Mouse (Mus musculus) hindbrain, embryonic 16.5 days (tissue): ENCODE data around the gene Prkg1. TPM values are rescaled to one million over a fixed set of nuclear protein-coding genes. Genes with fewer than 3 reads are reported as not detected.

Source experiments
- ATAC-seq: fragments of 200-750 bp; cut with Nextera tagmentation; 2 replicates; pipeline ENCODE4 v1.8.0; 2017; ENCODE audit warnings: moderate TSS enrichment, moderate library complexity
- H3K27ac ChIP-seq: fragments of 300-500 bp; sonication (generic); 2 replicates; pipeline ENCODE4 v1.5.1; 2014; ENCODE audit warnings: low read depth, mild to moderate bottlenecking, control low read depth, low read length, moderate library complexity
- H3K27me3 ChIP-seq: fragments of 300-500 bp; sonication (generic); replicated peaks from 2 replicates; pipeline ENCODE4 v1.6.1; 2014; ENCODE audit warnings: low read length; ENCODE audit not compliant: control insufficient read depth, insufficient read depth
- H3K36me3 ChIP-seq: fragments of 300-500 bp; sonication (generic); 2 replicates; pipeline ENCODE4 v1.6.1; 2014; ENCODE audit warnings: mild to moderate bottlenecking, low read length, moderate library complexity, mixed read lengths; ENCODE audit not compliant: control insufficient read depth, insufficient read depth
- H3K4me1 ChIP-seq: fragments of 300-500 bp; sonication (generic); 2 replicates; pipeline ENCODE4 v1.6.1; 2014; ENCODE audit warnings: low read depth, low read length; ENCODE audit not compliant: control insufficient read depth, insufficient read depth
- H3K4me2 ChIP-seq: fragments of 300-500 bp; sonication (generic); 2 replicates; pipeline ENCODE4 v1.6.1; 2014; ENCODE audit warnings: mild to moderate bottlenecking, low read length, control low read depth, moderate library complexity
- H3K4me3 ChIP-seq: fragments of 300-500 bp; sonication (generic); 2 replicates; pipeline ENCODE4 v1.5.1; 2014; ENCODE audit warnings: mild to moderate bottlenecking, low read length, control low read depth, moderate library complexity
- H3K9ac ChIP-seq: fragments of 300-500 bp; sonication (generic); 2 replicates; pipeline ENCODE4 v1.6.1; 2014; ENCODE audit warnings: low read depth, mild to moderate bottlenecking, control low read depth, low read length, moderate library complexity
- H3K9me3 ChIP-seq: fragments of 300-500 bp; sonication (generic); 2 replicates; pipeline ENCODE4 v1.6.1; 2014; ENCODE audit warnings: mild to moderate bottlenecking, low read length, moderate library complexity; ENCODE audit not compliant: control insufficient read depth
- WGBS: fragments of 180-500 bp; shearing (Covaris S2); extraction: QIAGEN DNeasy Blood & Tissue Kit; methylation state at CpG from one replicate; pipeline ENCODE4 v1.1.7; 2014; 5-methylcytosine and 5-hydroxymethylcytosine counted together
- polyA plus RNA-seq: library from polyadenylated mRNA; unstranded; fragments of >200 nt; fragmentation: Nextera tagmentation; extraction: Ambion mirVana; gene quantifications from 2 replicates; pipeline ENCODE4 v1.2.1, GENCODE M21; 2015

Prkg1 gene
- polyA plus RNA-seq, 1 experiment from 2014 or later, result 4.8 TPM

GRCm38 (mm10) chr19:30938058-30938457 is 826.8 kb downstream of the Prkg1 start:
- Histone ChIP-seq H3K36me3 (no peaks in the 10 kb centered on the region), H3K9me3 (no peaks in the 10 kb centered on the region), H3K27me3 (no peaks in the 10 kb centered on the region), H3K27ac (no peak overlapping the region), H3K4me3 (no peak overlapping the region), H3K4me2 (no peak overlapping the region), H3K9ac (no peak overlapping the region), H3K4me1 (no peaks in the 10 kb centered on the region)
- 89% methylated on average over 2 of the region's 2 CpGs for WGBS
- ATAC-seq, result no peak

GRCm38 (mm10) chr19:30931469-30932192 is 833.2 kb downstream of the Prkg1 start:
- H3K4me2 ChIP-seq, result no peak overlapping the region
- WGBS, result 95% methylated on average over 5 of the region's 5 CpGs
- no peak overlapping the region for H3K4me3 ChIP-seq
- no peak for ATAC-seq
- H3K27me3 ChIP-seq, result no peaks in the 10 kb centered on the region
- no peaks in the 10 kb centered on the region for H3K9me3 ChIP-seq
- no peaks in the 10 kb centered on the region for H3K36me3 ChIP-seq
- H3K4me1 ChIP-seq, result no peaks in the 10 kb centered on the region
- H3K9ac ChIP-seq, result no peak overlapping the region
- H3K27ac ChIP-seq, result no peak overlapping the region

- no peaks in the 10 kb centered on the region for H3K4me1 ChIP-seq
- no peaks in the 10 kb centered on the region for H3K36me3 ChIP-seq
- H3K9me3 ChIP-seq, result no peaks in the 10 kb centered on the region
- 93% methylated on average over 1 of the region's 1 CpGs for WGBS
- no peak overlapping the region for H3K4me3 ChIP-seq
- no peak overlapping the region for H3K4me2 ChIP-seq
- H3K27ac ChIP-seq, result no peak overlapping the region
- ATAC-seq, result no peak
- H3K27me3 ChIP-seq, result no peaks in the 10 kb centered on the region
- no peak overlapping the region for H3K9ac ChIP-seq
Observed at GRCm38 (mm10) chr19:30924032-30924431, 840.8 kb downstream of the Prkg1 start.

- Histone ChIP-seq H3K36me3 (no peaks in the 10 kb centered on the region), H3K9ac (no peak overlapping the region), H3K4me2 (no peak overlapping the region), H3K9me3 (no peaks in the 10 kb centered on the region), H3K27ac (no peak overlapping the region), H3K27me3 (no peaks in the 10 kb centered on the region), H3K4me3 (no peak overlapping the region), H3K4me1 (no peaks in the 10 kb centered on the region)
- ATAC-seq, result no peak
Observed at GRCm38 (mm10) chr19:30902290-30902689, 862.5 kb downstream of the Prkg1 start.

- whole genome bisulfite sequencing, result 86% methylated on average over 3 of the region's 3 CpGs
- no peaks in the 10 kb centered on the region for H3K36me3 ChIP-seq
- H3K4me2 ChIP-seq, result no peak overlapping the region
- H3K4me1 ChIP-seq, result no peaks in the 10 kb centered on the region
- ATAC-seq, result no peak
- no peak overlapping the region for H3K9ac ChIP-seq
- no peak overlapping the region for H3K4me3 ChIP-seq
- no peak overlapping the region for H3K27ac ChIP-seq
- no peaks in the 10 kb centered on the region for H3K27me3 ChIP-seq
- no peaks in the 10 kb centered on the region for H3K9me3 ChIP-seq
Observed at GRCm38 (mm10) chr19:30901025-30901424, 863.8 kb downstream of the Prkg1 start.

- no peaks in the 10 kb centered on the region for H3K36me3 ChIP-seq
- no peaks in the 10 kb centered on the region for H3K27me3 ChIP-seq
- no peak overlapping the region for H3K4me2 ChIP-seq
- WGBS, result 39% methylated on average over 2 of the region's 2 CpGs
- H3K9me3 ChIP-seq, result no peaks in the 10 kb centered on the region
- H3K9ac ChIP-seq, result no peak overlapping the region
- peaks cover 3% of the 10 kb centered on the region for H3K4me1 ChIP-seq
- peak; percentile 79 for ATAC-seq
- no peak overlapping the region for H3K4me3 ChIP-seq
- no peak overlapping the region for H3K27ac ChIP-seq
Observed at GRCm38 (mm10) chr19:30890377-30890776, 874.5 kb downstream of the Prkg1 start.

GRCm38 (mm10) chr19:30889851-30890250 is 875.0 kb downstream of the Prkg1 start:
- Histone ChIP-seq H3K36me3 (no peaks in the 10 kb centered on the region), H3K4me1 (peaks cover 3% of the 10 kb centered on the region), H3K27ac (no peak overlapping the region), H3K4me2 (no peak overlapping the region), H3K9ac (no peak overlapping the region), H3K4me3 (no peak overlapping the region), H3K27me3 (no peaks in the 10 kb centered on the region), H3K9me3 (no peaks in the 10 kb centered on the region)
- WGBS, result 81% methylated on average over 3 of the region's 3 CpGs
- ATAC-seq, result no peak

- Histone ChIP-seq H3K9ac (no peak overlapping the region), H3K4me3 (no peak overlapping the region), H3K36me3 (no peaks in the 10 kb centered on the region), H3K4me2 (no peak overlapping the region), H3K27ac (no peak overlapping the region), H3K9me3 (no peaks in the 10 kb centered on the region), H3K4me1 (no peaks in the 10 kb centered on the region), H3K27me3 (no peaks in the 10 kb centered on the region)
- ATAC-seq, result no peak
- 90% methylated on average over 4 of the region's 4 CpGs for WGBS
Observed at GRCm38 (mm10) chr19:30861441-30861840, 903.4 kb downstream of the Prkg1 start.

GRCm38 (mm10) chr19:30851023-30851422 is 913.8 kb downstream of the Prkg1 start:
- H3K27ac ChIP-seq, result no peak overlapping the region
- H3K9ac ChIP-seq, result no peak overlapping the region
- no peak for ATAC-seq
- no peaks in the 10 kb centered on the region for H3K9me3 ChIP-seq
- no peaks in the 10 kb centered on the region for H3K4me1 ChIP-seq
- no peaks in the 10 kb centered on the region for H3K36me3 ChIP-seq
- no peak overlapping the region for H3K4me3 ChIP-seq
- WGBS, result 84% methylated on average over 4 of the region's 4 CpGs
- no peaks in the 10 kb centered on the region for H3K27me3 ChIP-seq
- no peak overlapping the region for H3K4me2 ChIP-seq
